14 mouse cellular contexts compared by ENCODE assay signal in genomic region chr4:149966963-149967362, GRCm38 (mm10). TPM values are rescaled to one million over a fixed set of nuclear protein-coding genes. Genes with fewer than 3 reads are reported as not detected.
A peak's percentile ranks its signal among the peaks of the same experiment; 100 is the strongest.
DNase-seq lines count a peak whose midpoint lies in the region; ATAC-seq lines count a peak whose summit lies in the region.
"Had no signal": no experiment of that assay in that cellular context is flagged by ENCODE, and none has a peak within 500 bp of the region (broad histone marks: within the 10 kb centered on the region; RNA-seq: fewer than 3 reads in every experiment).

No protein-coding gene starts in this region.

- no peak overlapping the region for H3K4me3 ChIP-seq in brown adipose tissue, adult 24 weeks (ENCODE audit: insufficient read depth, low read depth, low read length)
- H3K4me3 ChIP-seq in embryonic facial prominence, embryonic 13.5 days, result no peak overlapping the region

- 0 out of 2 replicates have a peak overlapping the region, but pooled peaks have one; percentile 64 for H3K27ac ChIP-seq in brown adipose tissue, adult 24 weeks (replicated peaks; ENCODE audit: low read depth, low read length)
- 0 out of 2 replicates have a peak overlapping the region, but pooled peaks have one; percentile 7 for H3K27ac ChIP-seq in embryonic facial prominence, embryonic 13.5 days

- ATAC-seq in embryonic facial prominence, embryonic 13.5 days (ENCODE audit: insufficient number of reproducible peaks, insufficient read depth, low FRiP score, low TSS enrichment, low read depth), result no peak
- ATAC-seq: activated CD4-positive, CD25-positive, alpha-beta regulatory T cell, adult 4 months; CD4-positive, CD25-positive, alpha-beta regulatory T cell, adult 4 months; Patski had no signal

- peak; percentile 61 to 70 for DNase-seq in cerebellum, postnatal 10 days
- DNase-seq in cerebellum, adult 11 months, result no peak
- DNase-seq in cerebellum, postnatal 25 days, result peak; percentile 30 to 51
- DNase-seq in cerebellum, postnatal 4 days (ENCODE audit: low spot score in 2 of 2), result no peak
- no peak for DNase-seq in spleen, postnatal 36 days (ENCODE audit: low spot score in 2 of 2)
- no peak for DNase-seq in adrenal gland, adult 18-20 months (ENCODE audit: low spot score in 2 of 2)
- DNase-seq: B cell, adult 2 months; forebrain, postnatal 0 days had no signal

- peaks cover 18% of the 10 kb centered on the region for H3K4me1 ChIP-seq in brown adipose tissue, adult 24 weeks (ENCODE audit: control insufficient read depth, insufficient read depth, insufficient read length, low read length)
- peaks cover 39% of the 10 kb centered on the region for H3K4me1 ChIP-seq in embryonic facial prominence, embryonic 13.5 days

- no peak overlapping the region for H3K4me2 ChIP-seq in embryonic facial prominence, embryonic 13.5 days

- no peak overlapping the region for H3K9ac ChIP-seq in embryonic facial prominence, embryonic 13.5 days
- H3K9ac ChIP-seq: forebrain, postnatal 0 days had no signal

- WGBS in embryonic facial prominence, embryonic 13.5 days, result 81% methylated on average over 9 of the region's 9 CpGs

- no peaks in the 10 kb centered on the region for H3K27me3 ChIP-seq in embryonic facial prominence, embryonic 13.5 days
- H3K27me3 ChIP-seq: Patski had no signal

- H3K9me3 ChIP-seq in embryonic facial prominence, embryonic 13.5 days, result no peaks in the 10 kb centered on the region
- H3K9me3 ChIP-seq: G1E had no signal

- H3K36me3 ChIP-seq in embryonic facial prominence, embryonic 13.5 days, result no peaks in the 10 kb centered on the region
- H3K36me3 ChIP-seq: G1E had no signal

RNA-seq across cellular contexts. Expression of gene Spsb1, which starts 12.1 kb away (rescaled TPM):
- 24.3 and 32.5 TPM in 2 replicates for polyA plus RNA-seq in brown adipose tissue, adult 24 weeks (2012; ENCODE audit: insufficient read depth, insufficient read length, missing spikeins)
- polyA plus RNA-seq in embryonic facial prominence, embryonic 13.5 days (2015; fragmentation: Nextera tagmentation; extraction: Ambion mirVana), result 12.2 and 13.5 TPM in 2 replicates
- total RNA-seq in adrenal gland, adult 18-20 months (2021), result 10 to 100 TPM; 19.5 to 22.1 TPM
- total RNA-seq: G1E had no signal

RNA-seq across cellular contexts. Expression of gene H6pd, which starts 41.9 kb away (rescaled TPM):
- polyA plus RNA-seq in brown adipose tissue, adult 24 weeks (2012; ENCODE audit: insufficient read depth, insufficient read length, missing spikeins), result 66.4 and 85.8 TPM in 2 replicates
- polyA plus RNA-seq in embryonic facial prominence, embryonic 13.5 days (2015; fragmentation: Nextera tagmentation; extraction: Ambion mirVana), result 7.0 and 8.0 TPM in 2 replicates
- total RNA-seq in adrenal gland, adult 18-20 months (2021), result 100 to 1,000 TPM; 122 to 137 TPM

Comparison
In these comparisons a context has a peak if more than half of its experiments do, and no peak if none do; other contexts are left out.
1. DNase-seq: peak in cerebellum, postnatal 10 days (2 of 2) and cerebellum, postnatal 25 days (2 of 2); none in cerebellum, adult 11 months (single experiment), cerebellum, postnatal 4 days (0 of 2), spleen, postnatal 36 days (0 of 2) and adrenal gland, adult 18-20 months (0 of 2).